Mouse (Mus musculus) ES-E14 (cell line): Measurements from ENCODE around the gene Plekhf1. TPM values are rescaled to one million over a fixed set of nuclear protein-coding genes. Genes with fewer than 3 reads are reported as not detected.

Experiments used
- DNase-seq: peaks from one replicate; pipeline ENCODE4 v3.0.0-alpha.2; 2013; ENCODE audit warnings: low read depth, low spot score
- H3K27ac ChIP-seq: 2 replicates; pipeline ENCODE4 v1.5.1; 2012; ENCODE audit warnings: low read depth, mild to moderate bottlenecking, low read length, moderate library complexity, mixed read lengths; ENCODE audit not compliant: poor library complexity, insufficient read depth, severe bottlenecking
- H3K36me3 ChIP-seq: 2 replicates; pipeline ENCODE4 v1.6.1; 2012; ENCODE audit warnings: mild to moderate bottlenecking, low read length, moderate library complexity, mixed read lengths; ENCODE audit not compliant: control insufficient read depth, poor library complexity, insufficient read depth, severe bottlenecking
- H3K4me1 ChIP-seq, 2 experiments: fragments of 150-350 bp in 1 of 2; sonication (generic) in 1 of 2; 2 replicates each; pipeline ENCODE4 v1.6.1; 2012; ENCODE audit warnings: low read length in 2 of 2, mild to moderate bottlenecking in 1 of 2, mixed read lengths in 1 of 2; ENCODE audit not compliant: control insufficient read depth in 2 of 2, insufficient read depth in 2 of 2, poor library complexity in 1 of 2
- H3K4me3 ChIP-seq, 2 experiments: fragments of 150-350 bp in 1 of 2; sonication (generic) in 1 of 2; 2 replicates each; pipeline ENCODE4 v1.5.1; 2012; ENCODE audit warnings: low read length in 2 of 2, low read depth in 1 of 2, mild to moderate bottlenecking in 1 of 2, mixed read lengths in 1 of 2; ENCODE audit not compliant: insufficient read depth in 1 of 2, poor library complexity in 1 of 2, severe bottlenecking in 1 of 2
- H3K9ac ChIP-seq: 2 replicates; pipeline ENCODE4 v1.6.1; 2012; ENCODE audit warnings: low read depth, mild to moderate bottlenecking, low read length, mixed read lengths; ENCODE audit not compliant: poor library complexity, insufficient read depth, severe bottlenecking
- H3K9me3 ChIP-seq: fragments of 150-350 bp; sonication (generic); 2 replicates; pipeline ENCODE4 v1.6.1; 2012; ENCODE audit warnings: low read depth, mild to moderate bottlenecking, low read length; ENCODE audit not compliant: control insufficient read depth, insufficient read depth
- CHD2 ChIP-seq: IDR thresholded peaks from 2 replicates; pipeline ENCODE4 v1.6.1; 2014; ENCODE audit warnings: mild to moderate bottlenecking, low read depth, low read length, inconsistent platforms
- HCFC1 ChIP-seq: IDR thresholded peaks from 2 replicates; pipeline ENCODE4 v1.6.1; 2012; ENCODE audit warnings: low read length, inconsistent platforms, borderline replicate concordance; ENCODE audit not compliant: insufficient read depth
- MAFK ChIP-seq: IDR thresholded peaks from 2 replicates; pipeline ENCODE4 v1.6.1; 2014; ENCODE audit warnings: mild to moderate bottlenecking, low read depth, low read length, inconsistent platforms; ENCODE audit not compliant: insufficient read depth
- ZC3H11A ChIP-seq: IDR thresholded peaks from 2 replicates; pipeline ENCODE4 v1.6.1; 2012; ENCODE audit warnings: low read depth, mild to moderate bottlenecking, inconsistent platforms, low read length, borderline replicate concordance
- ZNF384 ChIP-seq: IDR thresholded peaks from 2 replicates; pipeline ENCODE4 v1.6.1; 2012; ENCODE audit warnings: low read depth, low read length, inconsistent platforms
- in situ Hi-C, 2 experiments: fragments of 600-800 bp; cut with MboI; formaldehyde crosslinking; loops; one replicate each; pipeline ENCODE4 v1.15.1; 2025; ENCODE audit warnings: low sequenced_read_pairs in 2 of 2, inconsistent platforms in 1 of 2; ENCODE audit not compliant: unreplicated experiment in 2 of 2
- total RNA-seq: library from RNA; depleted of rRNA; stranded (reverse); fragments of 300-350 nt; gene quantifications from 2 replicates; pipeline ENCODE4 v1.2.3, GENCODE M21; 2012

Plekhf1 gene
- total RNA-seq, 1 experiment, result 4.8 TPM

DNA sequence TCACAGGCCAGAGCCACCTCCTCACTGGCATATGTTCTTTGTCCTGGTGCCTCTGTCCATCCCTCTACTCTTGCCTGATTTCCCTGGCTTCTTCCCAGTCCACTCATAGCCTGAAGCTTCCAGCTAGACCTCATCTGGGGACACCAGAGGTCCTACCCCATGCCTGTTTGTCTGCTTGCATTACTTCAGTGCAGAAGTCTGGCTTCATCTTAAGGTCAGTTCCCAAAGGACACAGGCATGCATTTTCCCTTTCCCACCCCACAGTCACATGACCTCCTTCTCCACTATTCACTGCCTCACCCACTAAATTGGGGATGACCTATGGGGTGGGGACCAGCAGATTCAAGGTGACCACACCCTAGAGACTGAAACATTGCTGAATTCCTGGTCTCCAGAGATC is 25.6 kb upstream of the Plekhf1 start:
- Histone ChIP-seq H3K4me1 (peaks cover 20 to 35% of the 10 kb centered on the region in 2 experiments), H3K36me3 (no peaks in the 10 kb centered on the region), H3K4me3 (no peak overlapping the region), H3K9me3 (no peaks in the 10 kb centered on the region), H3K9ac (no peak overlapping the region), H3K27ac (no peak overlapping the region)
- no peak for TF ChIP-seq MAFK
- no peak for TF ChIP-seq ZC3H11A
- TF ChIP-seq ZNF384, result no peak
- TF ChIP-seq CHD2, result no peak
- TF ChIP-seq HCFC1, result no peak
- no peak for DNase-seq
- in situ Hi-C loops, result no loop called here

DNA sequence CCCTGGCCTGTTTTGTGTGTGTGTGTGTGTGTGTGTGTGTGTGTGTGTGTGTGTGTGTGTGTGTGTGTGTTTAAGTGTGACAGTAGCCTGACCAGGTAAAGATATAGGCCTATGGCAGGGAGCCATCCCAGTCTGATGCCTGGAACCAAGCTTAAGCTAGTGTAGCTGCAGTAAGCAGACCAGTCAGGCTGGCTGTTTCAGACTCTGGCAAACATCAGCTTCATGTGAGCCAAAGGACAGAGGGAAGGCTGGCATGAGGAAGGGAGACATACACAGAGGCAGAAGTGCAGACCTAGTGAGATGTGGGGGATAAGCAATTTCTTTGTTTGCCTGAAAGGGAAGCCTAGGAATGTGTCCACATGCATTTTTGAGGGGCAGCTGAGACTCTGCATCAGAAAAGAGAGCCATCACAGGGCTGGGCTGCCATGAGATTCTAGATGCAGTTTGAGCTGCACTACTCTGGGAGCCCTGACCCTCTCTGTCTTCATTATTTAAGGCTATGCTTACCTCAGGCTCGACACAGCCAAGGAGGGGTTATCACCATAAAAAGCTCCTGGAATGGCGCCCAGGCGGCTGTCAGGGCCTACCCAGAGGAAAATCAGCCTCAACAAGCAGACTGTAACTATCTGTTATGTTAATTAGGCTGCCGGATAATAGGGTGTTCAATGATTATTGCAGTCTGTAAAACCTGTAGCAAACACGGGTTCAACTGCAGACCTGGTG is 23.8 kb upstream of the Plekhf1 start:
- in situ Hi-C loops, result no loop called here
- TF ChIP-seq MAFK (no peak), CHD2 (no peak)
- Histone ChIP-seq H3K27ac (no peak overlapping the region; the same call in 1 of the 2 replicates), H3K36me3 (no peaks in the 10 kb centered on the region), H3K4me3 (no peak overlapping the region), H3K4me1 (peaks cover 22 to 35% of the 10 kb centered on the region in 2 experiments), H3K9ac (peak overlapping the region; percentile 28; the same call in 1 of the 2 replicates), H3K9me3 (no peaks in the 10 kb centered on the region)
- no peak for DNase-seq

DNA sequence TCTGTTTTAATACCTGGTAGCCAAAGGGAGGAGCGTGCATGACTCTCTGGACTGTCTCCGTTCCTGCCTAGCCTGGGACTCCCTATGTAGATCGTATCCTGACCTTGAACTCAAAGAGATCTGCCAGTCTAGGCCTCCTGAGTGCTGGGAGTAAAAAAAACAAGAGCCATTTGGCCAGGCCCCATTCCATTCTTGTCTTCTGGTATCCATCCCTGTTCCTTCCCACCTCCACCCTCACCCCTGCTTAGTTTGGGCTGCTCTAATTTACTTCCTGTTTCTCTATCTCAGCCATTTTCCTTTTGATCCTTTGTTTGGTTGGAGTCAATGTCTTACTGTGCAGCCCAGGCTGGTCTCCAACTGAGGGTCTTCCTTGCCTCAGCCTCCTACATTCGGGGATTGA is 14.6 kb upstream of the Plekhf1 start:
- Histone ChIP-seq H3K9me3 (no peaks in the 10 kb centered on the region), H3K9ac (no peak overlapping the region), H3K27ac (peak overlapping the region; percentile 54; the same call in 1 of the 2 replicates), H3K4me1 (peaks cover 7 to 12% of the 10 kb centered on the region in 2 experiments; a peak in 2 of 4 replicates), H3K36me3 (no peaks in the 10 kb centered on the region), H3K4me3 (no peak overlapping the region)
- in situ Hi-C loops, result no loop called here
- no peak for DNase-seq
- TF ChIP-seq HCFC1 (no peak), ZNF384 (peak; percentile 70)

GRCm38 (mm10) chr7:38237140-38237539 is 9.3 kb upstream of the Plekhf1 start:
- H3K9me3 ChIP-seq, result no peaks in the 10 kb centered on the region
- H3K27ac ChIP-seq, result no peak overlapping the region
- DNase-seq, result no peak
- no peak overlapping the region for H3K9ac ChIP-seq
- H3K36me3 ChIP-seq, result no peaks in the 10 kb centered on the region
- H3K4me1 ChIP-seq, result peaks cover 14% of the 10 kb centered on the region in 2 experiments
- in situ Hi-C loops, result no loop called here
- TF ChIP-seq HCFC1 (no peak), MAFK (no peak), ZC3H11A (no peak), ZNF384 (no peak), CHD2 (no peak)
- H3K4me3 ChIP-seq, result no peak overlapping the region

DNA sequence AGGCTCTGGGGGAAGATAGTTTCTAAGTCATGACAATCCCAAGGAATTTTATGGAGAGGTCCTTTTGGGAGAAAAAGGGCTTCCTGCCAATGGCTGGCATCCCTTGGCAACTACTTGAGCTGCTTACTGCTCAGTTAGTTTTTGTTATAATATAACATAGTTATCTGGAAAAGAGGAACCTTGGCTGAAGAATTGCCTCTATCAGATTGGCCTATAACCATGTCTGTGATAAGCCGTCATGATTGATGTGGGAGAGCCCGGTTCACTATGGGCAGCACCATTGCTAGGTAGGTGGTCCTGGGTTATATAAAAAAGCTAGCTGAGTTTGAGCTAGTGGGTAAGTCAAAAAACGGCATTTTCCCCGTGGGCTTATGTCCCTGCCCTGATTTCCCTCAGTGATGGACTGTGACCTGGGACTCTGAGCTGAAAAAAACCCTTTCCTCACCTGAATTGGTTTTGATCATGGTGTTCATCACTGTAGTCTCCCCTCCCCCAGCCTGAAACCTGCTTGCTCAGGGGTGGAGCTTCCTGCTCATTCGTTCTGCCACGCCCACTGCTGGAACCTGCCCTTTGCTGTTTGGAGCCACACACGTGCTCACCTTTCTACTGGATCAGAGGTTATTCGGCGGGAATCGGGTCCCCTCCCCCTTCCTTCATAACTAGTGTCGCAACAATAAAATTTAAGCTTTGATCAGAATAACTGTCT is 8.7 kb upstream of the Plekhf1 start:
- in situ Hi-C loops, result no loop called here
- H3K4me1 ChIP-seq, result peaks cover 9 to 14% of the 10 kb centered on the region in 2 experiments
- no peaks in the 10 kb centered on the region for H3K9me3 ChIP-seq
- peak overlapping the region in 1 of 2 experiments; percentile 34; a peak in 1 of 4 replicates for H3K4me3 ChIP-seq
- no peak overlapping the region for H3K9ac ChIP-seq
- no peak for DNase-seq
- no peak overlapping the region for H3K27ac ChIP-seq
- no peaks in the 10 kb centered on the region for H3K36me3 ChIP-seq
- no peak for TF ChIP-seq HCFC1
- TF ChIP-seq MAFK, result no peak
- no peak for TF ChIP-seq ZNF384
- no peak for TF ChIP-seq CHD2
- TF ChIP-seq ZC3H11A, result no peak
